Mouse (Mus musculus) kidney, adult 2 months (tissue): ENCODE measurements at regions not wholly inside any gene's neighbourhood (a gene's known extent, or its start where the extent isn't known, plus 50 kb on each side); places are given as distances from the start of the nearest gene placed in this dataset.

Source experiments
- DNase-seq: peaks from one replicate; pipeline ENCODE4 v3.0.0; 2021
- H3K27ac ChIP-seq: fragments of 200-500 bp; 2 replicates; pipeline ENCODE4 v1.5.1; 2012; ENCODE audit warnings: low read depth, low read length, control low read depth, inconsistent platforms; ENCODE audit not compliant: insufficient read depth
- H3K27me3 ChIP-seq: fragments of 200-500 bp; replicated peaks from 2 replicates; pipeline ENCODE4 v1.6.1; 2012; ENCODE audit warnings: mild to moderate bottlenecking, moderate library complexity, low read length, inconsistent platforms; ENCODE audit not compliant: control insufficient read depth, insufficient read depth
- H3K36me3 ChIP-seq: fragments of 200-500 bp; 2 replicates; pipeline ENCODE4 v1.6.1; 2012; ENCODE audit warnings: mild to moderate bottlenecking, moderate library complexity, low read length, inconsistent platforms; ENCODE audit not compliant: control insufficient read depth, insufficient read depth
- H3K4me1 ChIP-seq: fragments of 200-500 bp; 2 replicates; pipeline ENCODE4 v1.6.1; 2011; ENCODE audit warnings: low read length; ENCODE audit not compliant: control insufficient read depth, insufficient read depth
- H3K4me3 ChIP-seq: fragments of 200-500 bp; 2 replicates; pipeline ENCODE4 v1.5.1; 2011; ENCODE audit warnings: mild to moderate bottlenecking, low read depth, low read length, control low read depth; ENCODE audit not compliant: insufficient read depth
- CTCF ChIP-seq: fragments of 200-500 bp; conservative IDR thresholded peaks from 2 replicates; pipeline ENCODE4 v1.5.1; 2011; ENCODE audit warnings: low read depth, mild to moderate bottlenecking, control low read depth, low read length, moderate library complexity, mixed read lengths; ENCODE audit not compliant: insufficient read depth, insufficient read length
- POLR2A ChIP-seq: fragments of 200-500 bp; IDR thresholded peaks from one replicate; pipeline ENCODE4 v1.6.1; 2011; ENCODE audit warnings: low read depth, low read length, control low read depth
- WGBS: fragments of 180-500 bp; shearing (Covaris S2); methylation state at CpG from one replicate; pipeline ENCODE4 v1.1.7; 2018; 5-methylcytosine and 5-hydroxymethylcytosine counted together

- H3K4me3 ChIP-seq = no peak overlapping the region
- WGBS = 22% methylated on average over 13 of the region's 13 CpGs
- no peak overlapping the region for H3K27ac ChIP-seq
- H3K27me3 ChIP-seq = no peaks in the 10 kb centered on the region
- no peaks in the 10 kb centered on the region for H3K36me3 ChIP-seq
- TF ChIP-seq POLR2A (no peak), CTCF (no peak)
- no peaks in the 10 kb centered on the region for H3K4me1 ChIP-seq
- no peak for DNase-seq
These were observed 134.1 kb upstream of the Igsf21 start for GRCm38 (mm10) chr4:140380733-140381132.

- H3K4me1 ChIP-seq = no peaks in the 10 kb centered on the region
- no peaks in the 10 kb centered on the region for H3K36me3 ChIP-seq
- H3K27ac ChIP-seq = no peak overlapping the region
- no peak for DNase-seq
- 68% methylated on average over 1 of the region's 1 CpGs for WGBS
- no peaks in the 10 kb centered on the region for H3K27me3 ChIP-seq
- no peak overlapping the region for H3K4me3 ChIP-seq
- TF ChIP-seq CTCF (no peak), POLR2A (no peak)
These were observed 131.4 kb upstream of the Igsf21 start for GRCm38 (mm10) chr4:140377941-140378340.

- no peaks in the 10 kb centered on the region for H3K36me3 ChIP-seq
- TF ChIP-seq POLR2A = no peak
- no peak for TF ChIP-seq CTCF
- no peaks in the 10 kb centered on the region for H3K27me3 ChIP-seq
- WGBS = 32% methylated on average over 11 of the region's 11 CpGs
- H3K27ac ChIP-seq = no peak overlapping the region
- DNase-seq = no peak
- no peaks in the 10 kb centered on the region for H3K4me1 ChIP-seq
- no peak overlapping the region for H3K4me3 ChIP-seq
These were observed 126.2 kb upstream of the Igsf21 start for GRCm38 (mm10) chr4:140372586-140373325.

- no peaks in the 10 kb centered on the region for H3K4me1 ChIP-seq
- WGBS = 80% methylated on average over 20 of the region's 20 CpGs
- H3K27ac ChIP-seq = no peak overlapping the region
- no peaks in the 10 kb centered on the region for H3K27me3 ChIP-seq
- no peaks in the 10 kb centered on the region for H3K36me3 ChIP-seq
- TF ChIP-seq CTCF (no peak), POLR2A (no peak)
- DNase-seq = no peak
- no peak overlapping the region for H3K4me3 ChIP-seq
These were observed 125.0 kb upstream of the Igsf21 start for GRCm38 (mm10) chr4:140371426-140372213.

- H3K27ac ChIP-seq = no peak overlapping the region
- TF ChIP-seq CTCF (no peak), POLR2A (no peak)
- H3K4me3 ChIP-seq = no peak overlapping the region
- H3K27me3 ChIP-seq = no peaks in the 10 kb centered on the region
- 41% methylated on average over 8 of the region's 8 CpGs for WGBS
- no peaks in the 10 kb centered on the region for H3K36me3 ChIP-seq
- H3K4me1 ChIP-seq = no peaks in the 10 kb centered on the region
- DNase-seq = no peak
These were observed 120.5 kb upstream of the Igsf21 start for GRCm38 (mm10) chr4:140366975-140367680.

GRCm38 (mm10) chr4:140358846-140359245, 112.3 kb upstream of the Igsf21 start:
- Histone ChIP-seq H3K36me3 (no peaks in the 10 kb centered on the region), H3K27me3 (no peaks in the 10 kb centered on the region), H3K4me3 (no peak overlapping the region), H3K27ac (no peak overlapping the region), H3K4me1 (no peaks in the 10 kb centered on the region)
- WGBS = 92% methylated on average over 4 of the region's 4 CpGs
- no peak for TF ChIP-seq POLR2A
- TF ChIP-seq CTCF = no peak
- DNase-seq = no peak

GRCm38 (mm10) chr4:140358103-140358502, 111.5 kb upstream of the Igsf21 start:
- peak; percentile 56 for DNase-seq
- WGBS = 4% methylated on average over 5 of the region's 5 CpGs
- no peaks in the 10 kb centered on the region for H3K36me3 ChIP-seq

More at GRCm38 (mm10) chr4:140358103-140358502, 111.5 kb upstream of the Igsf21 start:
- TF ChIP-seq CTCF (no peak), POLR2A (no peak)
- Histone ChIP-seq H3K27ac (no peak overlapping the region), H3K4me3 (no peak overlapping the region), H3K4me1 (no peaks in the 10 kb centered on the region), H3K27me3 (no peaks in the 10 kb centered on the region)
